Mouse (Mus musculus): ENCODE results near the gene Neil3. TPM values are rescaled to one million over a fixed set of nuclear protein-coding genes. Genes with fewer than 3 reads are reported as not detected.

Neil3 gene
- 1.3 TPM for total RNA-seq (2023)

DNA sequence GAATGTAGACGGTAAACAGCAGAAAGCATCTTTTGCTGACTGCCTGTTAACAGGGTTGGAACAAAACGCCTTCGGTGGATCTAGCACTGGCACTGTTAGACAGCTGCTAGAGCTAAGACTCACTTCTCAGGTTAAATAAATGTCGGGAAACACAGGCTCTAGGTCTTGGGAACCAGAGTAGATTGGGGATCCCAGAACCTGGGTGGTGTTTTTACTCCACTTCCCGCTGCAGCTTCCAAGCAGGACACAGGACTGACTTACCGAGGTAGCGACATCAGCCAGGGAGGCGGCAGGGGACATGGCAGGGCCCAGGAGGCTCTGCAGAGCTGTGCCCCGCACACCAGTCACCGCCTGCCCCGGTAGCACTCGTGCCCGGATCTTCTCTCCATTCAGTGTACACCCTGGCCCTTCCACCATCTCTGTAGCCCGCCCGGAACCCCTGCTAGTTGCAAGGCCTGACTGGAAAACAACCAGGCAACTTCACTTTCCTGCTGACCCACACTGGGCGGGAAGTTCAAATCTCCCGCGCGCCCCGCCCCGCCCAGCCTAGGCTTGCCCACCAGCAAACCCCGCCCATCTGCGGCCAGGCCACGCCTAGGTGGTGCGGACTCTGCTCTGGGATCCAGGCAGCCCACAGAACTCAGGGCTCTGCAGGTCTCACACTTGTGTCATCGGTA is at the start of gene Neil3:
Gene Neil3 (minus strand): TSS at position 571 of the 677 bp plus-strand sequence.

Other genes starting within 250 kb of the Neil3 start
- 6.8 TPM for gene Aga, start 127.3 kb downstream of the Neil3 start, total RNA-seq (2023)